Mouse (Mus musculus) kidney, postnatal 0 days (tissue): Measurements from ENCODE around the gene Deaf1. TPM values are rescaled to one million over a fixed set of nuclear protein-coding genes. Genes with fewer than 3 reads are reported as not detected.

Experiments
- ATAC-seq: fragments of 200-750 bp; cut with Nextera tagmentation; replicated peaks from 2 replicates; pipeline ENCODE4 v1.8.0; 2017; ENCODE audit warnings: low read depth, moderate number of reproducible peaks, moderate TSS enrichment, moderate library complexity; ENCODE audit not compliant: low FRiP score
- DNase-seq: peaks from one replicate; pipeline ENCODE4 v3.0.0-alpha.2; 2016; ENCODE audit warnings: low spot score
- H3K27ac ChIP-seq: fragments of 300-500 bp; sonication (generic); 2 replicates; pipeline ENCODE4 v1.5.1; 2014; ENCODE audit warnings: mild to moderate bottlenecking
- H3K27me3 ChIP-seq: fragments of 300-500 bp; sonication (generic); 2 replicates; pipeline ENCODE4 v1.6.1; 2014; ENCODE audit warnings: low read length, mixed read lengths; ENCODE audit not compliant: insufficient read depth
- H3K36me3 ChIP-seq: fragments of 300-500 bp; sonication (generic); 2 replicates; pipeline ENCODE4 v1.6.1; 2014; ENCODE audit warnings: low read length, mixed read lengths; ENCODE audit not compliant: insufficient read depth
- H3K4me1 ChIP-seq: fragments of 300-500 bp; sonication (generic); replicated peaks from 2 replicates; pipeline ENCODE4 v1.6.1; 2014; ENCODE audit warnings: antibody characterized with exemption, low read length, mixed read lengths; ENCODE audit not compliant: insufficient read depth
- H3K4me2 ChIP-seq: fragments of 300-500 bp; sonication (generic); 2 replicates; pipeline ENCODE4 v1.6.1; 2014; ENCODE audit warnings: mild to moderate bottlenecking, low read length, moderate library complexity, mixed read lengths
- H3K4me3 ChIP-seq: fragments of 300-500 bp; sonication (generic); replicated peaks from 2 replicates; pipeline ENCODE4 v1.5.1; 2014; ENCODE audit warnings: low read depth, low read length
- H3K9ac ChIP-seq: fragments of 300-500 bp; sonication (generic); 2 replicates; pipeline ENCODE4 v1.6.1; 2014; ENCODE audit warnings: low read depth, low read length
- H3K9me3 ChIP-seq: fragments of 300-500 bp; sonication (generic); replicated peaks from 2 replicates; pipeline ENCODE4 v1.6.1; 2016; ENCODE audit warnings: low read length, inconsistent platforms, mixed read lengths
- CTCF ChIP-seq: IDR thresholded peaks from 2 replicates; pipeline ENCODE4 v1.5.1; 2016; ENCODE audit warnings: antibody characterized with exemption, low read depth, mild to moderate bottlenecking, moderate library complexity
- WGBS: fragments of 180-500 bp; shearing (Covaris S2); extraction: QIAGEN DNeasy Blood & Tissue Kit; methylation state at CpG from one replicate; pipeline ENCODE4 v1.1.7; 2014; 5-methylcytosine and 5-hydroxymethylcytosine counted together
- polyA plus RNA-seq: library from polyadenylated mRNA; unstranded; fragments of >200 nt; fragmentation: Nextera tagmentation; extraction: Ambion mirVana; gene quantifications from 2 replicates; pipeline ENCODE4 v1.2.1, GENCODE M21; 2015

Deaf1 gene
- polyA plus RNA-seq, 1 experiment from 2014 or later: 64.2 TPM

DNA sequence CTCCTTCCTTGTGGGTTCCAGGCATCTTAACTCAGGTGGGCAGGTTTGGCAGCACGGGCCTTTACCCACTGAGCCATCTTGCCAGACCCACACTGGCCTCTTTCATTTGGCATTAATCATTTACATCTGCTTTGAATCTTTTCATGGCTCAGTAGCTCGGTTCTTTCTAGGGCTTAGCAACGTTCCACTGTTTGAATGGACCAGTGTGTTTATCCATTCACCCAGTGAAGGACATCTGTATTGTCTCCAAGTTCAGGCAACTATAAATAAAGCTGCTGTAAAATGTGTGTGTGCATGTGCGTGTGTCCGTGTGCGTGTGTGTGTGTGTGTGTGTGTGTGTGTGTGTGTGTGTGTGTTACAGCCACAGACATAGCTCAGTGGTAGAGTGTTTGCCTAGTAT, 46.0 kb downstream of the Deaf1 start:
- peaks cover 12% of the 10 kb centered on the region for H3K4me1 ChIP-seq
- H3K27me3 ChIP-seq: no peaks in the 10 kb centered on the region
- H3K36me3 ChIP-seq: no peaks in the 10 kb centered on the region
- no peak overlapping the region for H3K9ac ChIP-seq
- DNase-seq (peak; percentile 49), ATAC-seq (peak; percentile 64)
- TF ChIP-seq CTCF: no peak
- H3K4me2 ChIP-seq: no peak overlapping the region
- no peak overlapping the region for H3K4me3 ChIP-seq
- 45% methylated on average over 6 of the region's 6 CpGs for WGBS
- H3K9me3 ChIP-seq: no peaks in the 10 kb centered on the region
- H3K27ac ChIP-seq: peak overlapping the region; percentile 37; the same call in 1 of the 2 replicates

DNA sequence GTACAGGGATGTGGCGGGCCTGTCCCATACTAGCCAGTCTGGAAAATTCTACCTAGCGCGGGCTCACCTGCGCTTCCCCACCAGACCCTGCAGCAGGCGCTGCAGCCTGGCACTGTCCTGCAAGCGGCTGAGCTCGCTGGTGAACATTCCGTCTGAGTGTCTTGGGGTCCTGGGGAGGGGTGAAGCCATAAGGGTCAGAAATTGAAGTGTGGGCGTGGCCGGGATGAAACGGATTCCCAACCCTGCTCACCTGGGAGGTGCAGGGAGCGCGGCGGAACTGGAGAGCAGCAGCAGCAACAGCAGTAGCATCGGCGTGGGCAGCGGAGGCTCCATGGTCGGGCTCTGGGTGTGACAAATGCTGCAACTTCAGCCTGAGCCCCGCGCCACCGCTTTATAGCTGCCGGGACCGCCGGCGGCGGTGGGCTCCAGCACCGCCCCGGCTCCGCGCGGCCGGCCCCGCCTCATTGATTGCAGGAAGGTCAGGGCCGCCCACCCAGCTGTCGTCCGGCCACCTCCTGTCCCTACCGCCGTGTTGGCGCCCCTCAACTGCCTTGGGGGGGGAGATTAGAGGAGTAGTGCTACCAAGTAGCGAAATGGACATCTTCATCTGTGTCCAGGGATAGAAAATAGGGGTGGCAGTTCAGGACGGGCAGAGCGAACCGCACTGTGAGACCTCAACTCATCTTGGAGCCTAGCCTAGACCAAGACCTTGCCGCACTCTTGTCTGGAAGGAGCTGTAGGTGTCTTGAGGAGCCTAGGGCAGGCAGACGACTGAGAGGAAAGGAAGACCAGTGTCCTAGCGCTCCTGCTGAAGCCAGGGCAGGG, 48.5 kb downstream of the Deaf1 start, which contains the start of gene Sct:
Gene Sct (minus strand): TSS at position 368 of the 825 bp plus-strand sequence.
- DNase-seq (peak; percentile 71), ATAC-seq (peak; percentile 60)
- peak within 1 kb of the TSS; percentile 46; the same call in 1 of the 2 replicates for H3K9ac ChIP-seq
- H3K4me1 ChIP-seq: peaks cover 15% of the 10 kb centered on the region
- no peaks in the 10 kb centered on the region for H3K27me3 ChIP-seq
- peak within 1 kb of the TSS; percentile 39 for H3K4me3 ChIP-seq
- no peaks in the 10 kb centered on the region for H3K36me3 ChIP-seq
- TF ChIP-seq CTCF: peak; percentile 66
- WGBS: 2% methylated on average over 46 of the region's 46 CpGs
- H3K27ac ChIP-seq: no peak within 1 kb of the TSS
- peak within 1 kb of the TSS; percentile 88 for H3K4me2 ChIP-seq
- no peaks in the 10 kb centered on the region for H3K9me3 ChIP-seq

DNA sequence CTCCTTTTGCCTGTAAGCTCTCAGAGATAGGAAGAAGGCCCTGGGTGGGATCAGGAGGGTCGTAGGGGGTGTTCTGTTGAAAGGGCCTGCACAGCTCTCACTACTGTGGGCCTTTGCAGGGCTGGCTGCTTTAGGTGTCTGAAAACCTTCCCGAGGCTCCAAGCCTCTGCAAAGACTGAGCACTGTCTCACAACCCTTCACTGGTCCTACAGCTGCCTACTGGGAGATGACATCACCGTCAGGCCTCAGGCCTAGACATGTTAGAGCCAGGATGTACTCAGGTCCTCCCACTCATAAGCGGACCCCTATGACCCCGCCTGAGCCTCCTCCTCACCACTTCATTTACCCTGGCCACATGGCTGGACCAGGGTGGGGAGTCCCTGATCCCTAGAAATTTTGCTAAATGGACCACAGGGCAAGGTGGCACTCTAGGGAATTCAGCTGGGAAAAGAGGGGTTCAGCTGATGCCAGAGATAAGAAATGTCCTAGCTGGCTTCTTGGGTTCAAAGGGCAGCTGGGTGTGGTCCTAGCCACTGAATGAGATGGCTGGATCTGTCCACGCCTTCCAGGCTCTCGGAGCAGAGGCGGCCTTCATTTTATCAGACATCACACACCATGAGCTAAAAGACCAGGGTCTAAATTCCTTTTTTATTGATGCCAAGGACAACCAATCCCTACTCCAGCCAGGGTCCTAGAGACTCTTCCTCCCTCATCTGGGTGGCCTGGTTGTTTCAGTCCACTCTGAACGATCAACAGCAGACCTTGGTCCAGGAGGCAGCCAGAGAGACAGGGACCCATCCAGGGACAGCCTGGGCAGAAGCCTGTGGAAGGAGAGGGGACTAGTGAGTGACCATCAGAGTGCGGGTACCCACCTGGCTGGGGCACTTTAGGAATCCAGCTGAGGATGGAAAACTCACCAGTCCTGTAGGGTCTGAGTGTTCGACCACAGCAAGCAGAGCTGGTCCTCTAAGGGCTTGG, 49.5 kb downstream of the Deaf1 start:
- no peak for TF ChIP-seq CTCF
- Histone ChIP-seq H3K27me3 (no peaks in the 10 kb centered on the region), H3K9me3 (no peaks in the 10 kb centered on the region), H3K36me3 (no peaks in the 10 kb centered on the region), H3K4me3 (no peak overlapping the region), H3K4me1 (peaks cover 15% of the 10 kb centered on the region), H3K27ac (no peak overlapping the region), H3K9ac (peak overlapping the region; percentile 46; the same call in 1 of the 2 replicates), H3K4me2 (peak overlapping the region; percentile 88)
- DNase-seq (no peak), ATAC-seq (no peak)
- WGBS: 76% methylated on average over 11 of the region's 11 CpGs

DNA sequence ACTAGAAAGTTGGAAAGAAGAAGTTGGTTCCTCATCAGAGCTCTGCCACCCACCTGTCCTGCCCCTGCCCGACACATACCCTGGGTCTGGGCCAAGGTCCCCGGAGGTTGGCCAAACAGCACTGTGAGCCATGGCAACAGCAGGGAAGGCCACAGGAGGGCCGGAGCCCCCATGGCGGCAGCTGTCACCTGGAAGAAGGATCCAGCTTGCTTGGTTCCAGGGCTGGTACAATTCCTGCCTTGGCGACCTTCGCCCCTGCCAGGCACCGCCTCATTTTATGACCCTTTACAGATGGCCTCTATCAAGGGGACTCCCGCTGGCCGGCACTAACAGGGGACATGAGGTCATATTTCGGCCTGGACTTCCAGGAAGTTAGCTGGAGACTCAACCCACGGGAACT, 50.9 kb downstream of the Deaf1 start, which contains the start of gene Cdhr5:
Gene Cdhr5 (minus strand): TSS at position 241 of the 400 bp plus-strand sequence.
- H3K27me3 ChIP-seq: no peaks in the 10 kb centered on the region
- no peak for TF ChIP-seq CTCF
- H3K36me3 ChIP-seq: no peaks in the 10 kb centered on the region
- H3K27ac ChIP-seq: peak within 1 kb of the TSS; percentile 60
- H3K4me2 ChIP-seq: peak within 1 kb of the TSS; percentile 36
- H3K9ac ChIP-seq: 0 out of 2 replicates have a peak within 1 kb of the TSS, but pooled peaks have one; percentile 13
- H3K4me1 ChIP-seq: peaks cover 15% of the 10 kb centered on the region
- H3K9me3 ChIP-seq: no peaks in the 10 kb centered on the region
- 18% methylated on average over 11 of the region's 11 CpGs for WGBS
- no peak within 1 kb of the TSS for H3K4me3 ChIP-seq
- ATAC-seq: no peak; the same call in 1 of the 2 replicates
- peak; percentile 39 for DNase-seq

DNA sequence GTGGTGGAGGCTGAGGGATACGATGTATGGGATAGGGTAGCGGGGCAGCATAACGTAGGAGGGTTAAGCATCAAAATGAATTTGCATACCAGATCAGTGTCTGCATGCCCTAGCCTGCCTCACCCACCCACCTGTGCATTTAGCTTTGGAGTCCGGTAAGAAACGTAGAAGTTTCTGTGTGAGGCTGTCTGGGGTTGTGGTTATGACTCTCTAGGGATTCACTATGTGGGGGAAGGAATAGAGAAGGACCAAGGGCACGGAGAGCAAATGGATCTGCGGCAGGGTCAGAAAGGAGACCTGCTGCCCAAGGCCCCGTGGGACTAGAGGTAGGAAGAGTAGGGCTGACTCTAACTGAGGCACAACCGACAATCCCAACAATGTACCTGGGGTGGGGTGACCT, 52.1 kb downstream of the Deaf1 start:
- no peak overlapping the region for H3K27ac ChIP-seq
- 81% methylated on average over 9 of the region's 9 CpGs for WGBS
- H3K27me3 ChIP-seq: no peaks in the 10 kb centered on the region
- TF ChIP-seq CTCF: no peak
- no peak overlapping the region for H3K9ac ChIP-seq
- H3K4me2 ChIP-seq: no peak overlapping the region
- no peak overlapping the region for H3K4me3 ChIP-seq
- no peaks in the 10 kb centered on the region for H3K36me3 ChIP-seq
- peaks cover 15% of the 10 kb centered on the region for H3K4me1 ChIP-seq
- DNase-seq (no peak), ATAC-seq (no peak)
- no peaks in the 10 kb centered on the region for H3K9me3 ChIP-seq

DNA sequence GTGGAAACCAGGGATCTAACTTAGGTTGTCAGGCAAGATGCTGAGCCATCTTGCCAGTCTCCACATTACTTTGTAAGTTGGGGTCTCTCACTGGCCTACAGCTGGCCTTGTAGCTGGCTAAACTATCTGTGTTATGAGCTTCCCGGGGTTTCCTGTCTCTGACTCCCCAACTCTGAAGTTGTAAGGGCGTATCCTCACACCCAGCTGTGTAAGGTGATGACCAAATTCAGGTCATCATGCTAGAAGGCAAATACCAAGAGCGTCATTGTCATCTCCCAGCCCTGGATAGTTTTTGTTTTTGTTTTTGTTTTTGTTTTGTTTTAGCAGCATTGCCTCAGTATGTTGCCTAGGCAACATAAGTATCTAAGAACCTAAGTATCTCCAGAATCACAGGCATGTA, 56.9 kb downstream of the Deaf1 start:
- TF ChIP-seq CTCF: no peak
- Histone ChIP-seq H3K9me3 (no peaks in the 10 kb centered on the region), H3K27ac (no peak overlapping the region), H3K9ac (no peak overlapping the region), H3K27me3 (no peaks in the 10 kb centered on the region), H3K36me3 (no peaks in the 10 kb centered on the region), H3K4me3 (no peak overlapping the region), H3K4me1 (no peaks in the 10 kb centered on the region), H3K4me2 (no peak overlapping the region)
- ATAC-seq (no peak), DNase-seq (no peak)
- WGBS: 74% methylated on average over 3 of the region's 3 CpGs
